Mouse (Mus musculus) heart, embryonic 14.5 days (tissue): ENCODE data around the gene Iyd. TPM values are rescaled to one million over a fixed set of nuclear protein-coding genes. Genes with fewer than 3 reads are reported as not detected.

Experiments used
- ATAC-seq: fragments of 200-750 bp; cut with Nextera tagmentation; 2 replicates; pipeline ENCODE4 v1.8.0; 2017; ENCODE audit warnings: low read depth, moderate TSS enrichment; ENCODE audit not compliant: insufficient number of reproducible peaks, insufficient read depth, low FRiP score
- H3K27ac ChIP-seq, 2 experiments: fragments of 200-500 bp in 1 of 2; fragments of 300-500 bp in 1 of 2; sonication (generic) in 1 of 2; replicated peaks in 1 of 2; 2 replicates each; pipeline ENCODE4 v1.5.1; 2012 to 2014; ENCODE audit warnings: low read depth in 2 of 2, low read length in 2 of 2, control low read depth in 1 of 2, mild to moderate bottlenecking in 1 of 2, mixed read lengths in 1 of 2; ENCODE audit not compliant: control insufficient read depth in 1 of 2, insufficient read depth in 1 of 2
- H3K27me3 ChIP-seq: fragments of 300-500 bp; sonication (generic); 2 replicates; pipeline ENCODE4 v1.6.1; 2014; ENCODE audit warnings: mild to moderate bottlenecking, low read length, control low read depth; ENCODE audit not compliant: control insufficient read depth, insufficient read depth
- H3K36me3 ChIP-seq: fragments of 300-500 bp; sonication (generic); 2 replicates; pipeline ENCODE4 v1.6.1; 2014; ENCODE audit warnings: mild to moderate bottlenecking, control low read depth, low read length, mixed read lengths; ENCODE audit not compliant: control insufficient read depth, insufficient read depth
- H3K4me1 ChIP-seq, 2 experiments: fragments of 200-500 bp in 1 of 2; fragments of 300-500 bp in 1 of 2; sonication (generic) in 1 of 2; 2 replicates each; pipeline ENCODE4 v1.6.1; 2012 to 2014; ENCODE audit warnings: low read length in 2 of 2, control low read depth in 1 of 2, mixed read lengths in 1 of 2; ENCODE audit not compliant: control insufficient read depth in 2 of 2, insufficient read depth in 2 of 2
- H3K4me2 ChIP-seq: fragments of 300-500 bp; sonication (generic); 2 replicates; pipeline ENCODE4 v1.6.1; 2014; ENCODE audit warnings: mild to moderate bottlenecking, low read length
- H3K4me3 ChIP-seq, 2 experiments: fragments of 200-500 bp in 1 of 2; fragments of 300-500 bp in 1 of 2; sonication (generic) in 1 of 2; 2 replicates each; pipeline ENCODE4 v1.5.1; 2012 to 2014; ENCODE audit warnings: low read length in 2 of 2, mild to moderate bottlenecking in 2 of 2, control low read depth in 1 of 2, low read depth in 1 of 2, moderate library complexity in 1 of 2; ENCODE audit not compliant: control insufficient read depth in 1 of 2, insufficient read depth in 1 of 2
- H3K9ac ChIP-seq: fragments of 300-500 bp; sonication (generic); 2 replicates; pipeline ENCODE4 v1.6.1; 2014; ENCODE audit warnings: mild to moderate bottlenecking, low read length
- H3K9me3 ChIP-seq: fragments of 300-500 bp; sonication (generic); 2 replicates; pipeline ENCODE4 v1.6.1; 2016; ENCODE audit warnings: low read length, control low read depth; ENCODE audit not compliant: control insufficient read depth
- WGBS: fragments of 180-500 bp; shearing (Covaris S2); extraction: QIAGEN DNeasy Blood & Tissue Kit; methylation state at CpG from one replicate; pipeline ENCODE4 v1.1.7; 2014; 5-methylcytosine and 5-hydroxymethylcytosine counted together
- polyA plus RNA-seq: library from polyadenylated mRNA; unstranded; fragments of >200 nt; fragmentation: Nextera tagmentation; extraction: Ambion mirVana; gene quantifications from 2 replicates; pipeline ENCODE4 v1.2.1, GENCODE M21; 2014

Iyd gene
- polyA plus RNA-seq, 1 experiment from 2014 or later = 0.58 TPM

GRCm38 (mm10) chr10:3555128-3555527, 15.1 kb downstream of the Iyd start:
- ATAC-seq = no peak
- no peak overlapping the region for H3K9ac ChIP-seq
- 45% methylated on average over 5 of the region's 5 CpGs for WGBS

GRCm38 (mm10) chr10:3556538-3556937, 16.5 kb downstream of the Iyd start:
- H3K27me3 ChIP-seq = no peaks in the 10 kb centered on the region
- no peak for ATAC-seq
- H3K9ac ChIP-seq = no peak overlapping the region
- H3K4me2 ChIP-seq = no peak overlapping the region
- H3K27ac ChIP-seq = no peak overlapping the region
- no peaks in the 10 kb centered on the region for H3K9me3 ChIP-seq
- H3K4me1 ChIP-seq = no peaks in the 10 kb centered on the region
- no peaks in the 10 kb centered on the region for H3K36me3 ChIP-seq
- no peak overlapping the region for H3K4me3 ChIP-seq
- WGBS = 71% methylated on average over 3 of the region's 3 CpGs

More at GRCm38 (mm10) chr10:3555128-3555527, 15.1 kb downstream of the Iyd start:
- H3K36me3 ChIP-seq = no peaks in the 10 kb centered on the region
- H3K27me3 ChIP-seq = no peaks in the 10 kb centered on the region
- H3K27ac ChIP-seq = no peak overlapping the region
- no peaks in the 10 kb centered on the region for H3K4me1 ChIP-seq
- no peaks in the 10 kb centered on the region for H3K9me3 ChIP-seq
- H3K4me2 ChIP-seq = no peak overlapping the region
- H3K4me3 ChIP-seq = no peak overlapping the region

- no peak overlapping the region for H3K27ac ChIP-seq
- no peaks in the 10 kb centered on the region for H3K27me3 ChIP-seq
- ATAC-seq = no peak
- no peaks in the 10 kb centered on the region for H3K36me3 ChIP-seq
- WGBS = 80% methylated on average over 1 of the region's 1 CpGs
- H3K9ac ChIP-seq = no peak overlapping the region
- no peak overlapping the region for H3K4me2 ChIP-seq
- H3K4me1 ChIP-seq = peaks cover 4 to 6% of the 10 kb centered on the region in 2 experiments; a peak in 2 of 4 replicates
- H3K9me3 ChIP-seq = no peaks in the 10 kb centered on the region
- no peak overlapping the region for H3K4me3 ChIP-seq
These were observed 19.1 kb downstream of the Iyd start for GRCm38 (mm10) chr10:3559136-3559535.

GRCm38 (mm10) chr10:3562165-3562564, 22.1 kb downstream of the Iyd start:
- Histone ChIP-seq H3K36me3 (no peaks in the 10 kb centered on the region), H3K9me3 (no peaks in the 10 kb centered on the region), H3K9ac (no peak overlapping the region), H3K4me1 (peaks cover 4 to 6% of the 10 kb centered on the region in 2 experiments; a peak in 2 of 4 replicates), H3K4me2 (no peak overlapping the region), H3K4me3 (no peak overlapping the region), H3K27ac (no peak overlapping the region), H3K27me3 (no peaks in the 10 kb centered on the region)
- no peak for ATAC-seq

- 64% methylated on average over 4 of the region's 4 CpGs for WGBS
- H3K4me2 ChIP-seq = no peak overlapping the region
- no peak for ATAC-seq
These were observed 25.1 kb downstream of the Iyd start for GRCm38 (mm10) chr10:3565126-3565525.

GRCm38 (mm10) chr10:3567821-3568220, 27.8 kb downstream of the Iyd start:
- H3K36me3 ChIP-seq = no peaks in the 10 kb centered on the region
- WGBS = 65% methylated on average over 6 of the region's 6 CpGs

More at GRCm38 (mm10) chr10:3565126-3565525, 25.1 kb downstream of the Iyd start:
- no peaks in the 10 kb centered on the region for H3K36me3 ChIP-seq
- no peak overlapping the region for H3K4me3 ChIP-seq
- H3K9ac ChIP-seq = no peak overlapping the region
- H3K27me3 ChIP-seq = no peaks in the 10 kb centered on the region
- no peak overlapping the region for H3K27ac ChIP-seq
- H3K4me1 ChIP-seq = peaks cover 4 to 6% of the 10 kb centered on the region in 2 experiments; a peak in 2 of 4 replicates
- no peaks in the 10 kb centered on the region for H3K9me3 ChIP-seq

GRCm38 (mm10) chr10:3572723-3573649, 32.9 kb downstream of the Iyd start:
- no peak overlapping the region for H3K9ac ChIP-seq
- peak; percentile 50; the same call in 1 of the 2 replicates for ATAC-seq
- no peak overlapping the region for H3K27ac ChIP-seq
- H3K4me1 ChIP-seq = no peaks in the 10 kb centered on the region
- H3K36me3 ChIP-seq = no peaks in the 10 kb centered on the region
- no peak overlapping the region for H3K4me3 ChIP-seq
- 59% methylated on average over 10 of the region's 10 CpGs for WGBS
- H3K9me3 ChIP-seq = no peaks in the 10 kb centered on the region
- no peaks in the 10 kb centered on the region for H3K27me3 ChIP-seq
- H3K4me2 ChIP-seq = no peak overlapping the region

More at GRCm38 (mm10) chr10:3567821-3568220, 27.8 kb downstream of the Iyd start:
- Histone ChIP-seq H3K9me3 (no peaks in the 10 kb centered on the region), H3K4me1 (peaks cover 4 to 6% of the 10 kb centered on the region in 2 experiments; a peak in 2 of 4 replicates), H3K4me2 (no peak overlapping the region), H3K27ac (no peak overlapping the region), H3K27me3 (no peaks in the 10 kb centered on the region), H3K9ac (no peak overlapping the region), H3K4me3 (no peak overlapping the region)
- ATAC-seq = no peak
